Mouse (Mus musculus) G1E (cell line): ENCODE data around the gene Timp4.

ENCODE experiments used
- CTCF ChIP-seq: IDR thresholded peaks from 2 replicates; pipeline ENCODE4 v1.5.1; 2012; ENCODE audit warnings: low read depth, low read length, inconsistent platforms, mixed read lengths
- GATA1 ChIP-seq: IDR thresholded peaks from 2 replicates; pipeline ENCODE4 v1.6.1; 2012; ENCODE audit warnings: borderline replicate concordance, low read length, inconsistent platforms, mixed read lengths
- POLR2AphosphoS5 ChIP-seq: IDR thresholded peaks from 2 replicates; pipeline ENCODE4 v1.6.1; 2012; ENCODE audit warnings: low read depth, low read length, inconsistent platforms; ENCODE audit not compliant: insufficient replicate concordance
- TAL1 ChIP-seq: conservative IDR thresholded peaks from 2 replicates; pipeline ENCODE4 v1.6.1; 2012; ENCODE audit warnings: low read depth, low read length, inconsistent platforms, mixed read lengths

- TF ChIP-seq CTCF (no peak), GATA1 (no peak), TAL1 (no peak), POLR2AphosphoS5 (no peak)
Measured at GRCm38 (mm10) chr6:115290561-115290960, 38.6 kb upstream of the Timp4 start.
